Mouse (Mus musculus): ENCODE measurements around the gene Vps33a. TPM values are rescaled to one million over a fixed set of nuclear protein-coding genes. Genes with fewer than 3 reads are reported as not detected.

Vps33a gene
- polyA plus RNA-seq, 1 experiment = 56.4 TPM

Other genes with a start within 250 kb of the Vps33a start
- gene Bcl7a, start 229.2 kb downstream of the Vps33a start, polyA plus RNA-seq (2012; rRNA removed) = 37.0 and 40.7 TPM in 2 replicates
- 18.5 and 19.4 TPM in 2 replicates for gene Mlxip, start 178.2 kb downstream of the Vps33a start, polyA plus RNA-seq (2012; rRNA removed)
- 0.65 and 0.90 TPM in 2 replicates for gene Lrrc43, start 83.7 kb downstream of the Vps33a start, polyA plus RNA-seq (2012; rRNA removed)
- not detected in 2 replicates for gene Il31, start 83.5 kb downstream of the Vps33a start, polyA plus RNA-seq (2012; rRNA removed)
- 0.97 and 1.4 TPM in 2 replicates for gene B3gnt4, start 62.6 kb downstream of the Vps33a start, polyA plus RNA-seq (2012; rRNA removed)
- 81.5 and 87.4 TPM in 2 replicates for gene Diablo, start 48.9 kb downstream of the Vps33a start, polyA plus RNA-seq (2012; rRNA removed)
- 9.7 and 13.0 TPM in 2 replicates for gene Gm49027, start 47.5 kb downstream of the Vps33a start, polyA plus RNA-seq (2012; rRNA removed)
- 85.6 and 88.1 TPM in 2 replicates for gene Clip1, start 111.6 kb upstream of the Vps33a start, polyA plus RNA-seq (2012; rRNA removed)
- gene Zcchc8, start 148.1 kb upstream of the Vps33a start, polyA plus RNA-seq (2012; rRNA removed) = 56.0 and 61.6 TPM in 2 replicates
- 105 and 129 TPM in 2 replicates for gene Rsrc2, start 176.4 kb upstream of the Vps33a start, polyA plus RNA-seq (2012; rRNA removed)
- 0.60 and 0.78 TPM in 2 replicates for gene Kntc1, start 176.7 kb upstream of the Vps33a start, polyA plus RNA-seq (2012; rRNA removed)

Data from frontal cortex, adult 2 months (tissue).